Mouse (Mus musculus): Measurements from ENCODE around the gene Gng12.
A peak's percentile ranks its signal among the peaks of the same experiment; 100 is the strongest.
"Not testable (repeated sequence)": the region's sequence is repeated elsewhere in the genome, so short reads cannot be mapped to it uniquely, and the experiment has no call there.

Gene Gng12

DNA sequence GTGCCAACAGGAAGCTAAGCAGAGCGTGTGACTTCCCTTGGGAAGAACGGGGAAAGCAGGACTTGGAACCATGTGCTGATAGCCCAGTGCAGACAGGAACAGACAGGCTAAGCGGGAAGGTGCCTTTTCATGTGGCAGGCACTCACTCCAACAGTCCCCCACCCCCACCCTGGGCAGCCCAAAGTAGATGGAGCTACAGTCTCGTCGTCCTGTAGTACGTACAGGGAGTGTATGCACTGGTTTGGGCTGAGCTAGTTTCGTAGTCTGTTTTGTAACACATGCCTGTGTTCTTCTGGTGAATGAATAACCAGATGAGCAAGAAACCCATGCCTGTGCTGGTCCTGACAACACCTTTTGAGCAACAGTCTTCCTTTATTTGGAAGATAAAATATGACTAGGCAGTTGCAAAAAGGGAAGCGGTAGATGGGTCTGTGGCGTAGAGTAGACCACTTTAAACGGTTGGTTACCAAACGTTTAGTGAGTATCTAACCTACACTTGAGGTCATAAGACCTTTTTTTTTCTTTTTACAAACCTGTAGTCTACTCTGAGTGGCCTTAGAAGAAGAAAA is 57.8 kb downstream of the Gng12 start:
- DNase-seq (ENCODE audit: low read depth, low spot score): no peak

DNA sequence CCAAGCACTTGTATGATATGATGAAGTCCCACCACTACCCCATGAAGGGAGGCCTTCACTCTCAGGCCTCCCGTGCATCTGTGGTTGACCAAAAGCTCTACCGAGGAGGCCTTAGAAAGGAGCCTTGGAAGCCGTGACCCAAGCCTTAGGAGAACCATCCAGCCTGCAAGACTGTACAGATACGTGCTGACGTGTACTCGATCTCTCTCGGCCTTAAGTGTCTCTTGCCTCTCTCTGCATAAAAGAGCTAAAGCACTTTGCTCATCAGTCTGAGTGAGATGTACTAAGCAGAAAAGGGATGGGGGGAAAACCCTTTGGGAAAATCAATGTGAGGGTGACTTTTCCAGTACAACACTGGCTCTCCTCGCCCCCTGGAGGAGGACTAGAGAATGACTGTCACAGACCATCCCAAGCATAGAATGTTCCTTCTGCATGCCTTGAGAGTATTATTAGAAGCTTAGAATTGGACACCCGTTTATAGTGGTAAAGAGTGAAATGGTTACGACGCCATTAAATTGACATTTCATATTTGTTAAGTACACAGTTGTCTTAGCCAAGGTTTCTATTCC is 59.0 kb downstream of the Gng12 start:
- no peak for DNase-seq (ENCODE audit: low read depth, low spot score)

- DNase-seq (ENCODE audit: low read depth, low spot score): no peak
Observed at GRCm38 (mm10) chr6:66958466-66959235, 62.5 kb downstream of the Gng12 start.

DNA sequence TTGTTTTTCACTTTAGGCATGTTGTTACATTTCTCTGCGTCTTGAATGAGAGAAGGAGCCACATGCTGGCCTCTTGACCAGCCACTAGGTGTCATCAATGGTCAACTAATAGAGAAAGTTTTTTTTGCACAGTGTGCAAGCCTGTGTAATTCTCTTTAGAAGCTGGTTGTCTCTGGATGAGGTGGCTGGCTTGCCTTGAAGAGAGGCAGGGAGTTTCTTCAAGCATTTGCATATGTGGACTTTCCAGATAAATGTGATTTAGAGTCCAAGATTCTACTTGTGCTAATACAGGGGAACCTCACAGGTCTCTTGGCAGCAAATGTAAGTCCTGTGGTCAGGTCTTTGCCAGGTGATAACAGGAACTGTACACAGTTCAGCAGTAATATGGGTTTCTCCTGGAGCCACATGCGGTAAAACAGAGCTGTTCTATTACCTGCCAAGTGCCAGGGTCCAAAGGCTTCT is 66.4 kb downstream of the Gng12 start:
- DNase-seq (ENCODE audit: low read depth, low spot score): peak; percentile 41

DNA sequence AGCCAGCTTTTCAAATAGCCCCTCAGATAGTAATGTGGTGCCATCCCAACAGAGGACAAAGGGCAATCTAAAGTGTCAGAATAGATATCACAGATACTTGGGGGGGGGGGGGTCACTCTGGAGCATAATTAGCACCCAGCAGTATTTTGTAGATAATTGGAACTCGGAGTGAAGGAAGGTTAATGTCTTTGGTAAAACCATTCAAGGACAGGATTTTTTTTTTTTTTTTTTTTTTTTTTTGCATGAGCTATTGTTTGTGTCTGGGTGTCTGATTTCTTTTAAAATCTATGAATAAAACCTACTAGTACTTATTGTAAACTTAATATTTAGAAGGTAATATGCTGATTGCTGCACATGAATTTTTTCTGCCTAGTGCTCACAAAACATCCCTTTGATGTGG is 66.9 kb downstream of the Gng12 start:
- DNase-seq (ENCODE audit: low read depth, low spot score): no peak

DNA sequence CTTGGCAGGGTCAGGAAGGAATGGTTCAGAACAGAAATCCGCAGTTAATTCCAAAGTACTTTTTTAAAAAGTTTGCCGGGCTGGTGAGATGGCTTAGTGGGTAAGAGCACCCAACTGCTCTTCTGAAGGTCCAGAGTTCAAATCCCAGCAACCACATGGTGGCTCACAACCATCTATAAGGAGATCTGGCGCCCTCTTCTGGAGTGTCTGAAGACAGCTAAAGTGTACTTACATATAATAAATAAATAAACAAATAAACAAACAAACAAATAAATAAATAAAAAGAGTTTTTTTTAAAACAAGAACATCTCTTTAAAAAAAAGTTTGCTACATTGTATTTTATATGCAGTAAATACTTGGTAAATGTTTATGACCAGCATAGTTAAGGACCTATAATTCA is 67.5 kb downstream of the Gng12 start:
- not testable (repeated sequence) for DNase-seq (ENCODE audit: low read depth, low spot score)

- no peak for DNase-seq (ENCODE audit: low read depth, low spot score)
Observed at GRCm38 (mm10) chr6:66964222-66964621, 68.0 kb downstream of the Gng12 start.

GRCm38 (mm10) chr6:66965203-66965602 is 69.0 kb downstream of the Gng12 start:
- DNase-seq (ENCODE audit: low read depth, low spot score): no peak

DNA sequence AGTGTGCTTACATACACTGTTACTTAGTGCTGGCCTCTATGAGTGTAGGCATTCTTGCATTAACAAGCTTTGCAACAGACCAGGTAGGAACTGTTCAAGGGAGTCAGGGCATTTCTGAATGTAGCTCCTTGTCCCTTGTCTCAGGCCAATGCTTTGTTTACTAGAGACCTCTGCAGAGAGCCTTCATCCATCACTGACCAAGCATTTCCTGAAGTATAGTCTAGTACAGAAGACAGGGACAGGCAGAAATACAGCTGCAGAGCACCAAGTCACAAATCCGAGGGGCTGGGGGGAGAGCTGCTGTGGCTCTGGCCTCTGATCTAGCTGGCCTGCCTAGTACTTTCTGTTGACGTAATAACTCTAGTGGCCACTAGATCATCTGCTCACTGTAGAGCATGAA is 71.6 kb downstream of the Gng12 start:
- DNase-seq (ENCODE audit: low read depth, low spot score): no peak

- no peak for DNase-seq (ENCODE audit: low read depth, low spot score)
Observed at GRCm38 (mm10) chr6:66969446-66969845, 73.2 kb downstream of the Gng12 start.

- DNase-seq (ENCODE audit: low read depth, low spot score): no peak
Observed at GRCm38 (mm10) chr6:66972300-66972699, 76.1 kb downstream of the Gng12 start.

GRCm38 (mm10) chr6:66973180-66973579 is 77.0 kb downstream of the Gng12 start:
- no peak for DNase-seq (ENCODE audit: low read depth, low spot score)

DNA sequence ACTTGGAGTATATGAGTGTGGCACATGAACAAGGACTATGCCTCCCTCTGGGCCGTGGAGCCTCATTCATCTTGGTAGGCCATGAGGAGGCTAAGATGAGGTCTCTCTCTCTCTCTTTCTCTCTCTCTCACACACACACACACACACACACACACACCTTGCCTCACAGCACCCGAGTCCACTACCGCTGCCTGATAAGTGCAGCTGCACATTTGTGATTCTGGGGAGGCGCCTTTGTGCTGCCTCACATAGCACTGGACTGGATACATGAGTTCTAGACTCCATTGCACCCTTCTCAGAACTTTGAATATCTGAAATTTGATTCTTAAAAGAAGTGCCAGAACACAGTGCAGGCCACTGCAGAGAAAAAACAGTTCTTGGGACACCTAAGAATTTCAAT is 79.3 kb downstream of the Gng12 start:
- DNase-seq (ENCODE audit: low read depth, low spot score): no peak

DNA sequence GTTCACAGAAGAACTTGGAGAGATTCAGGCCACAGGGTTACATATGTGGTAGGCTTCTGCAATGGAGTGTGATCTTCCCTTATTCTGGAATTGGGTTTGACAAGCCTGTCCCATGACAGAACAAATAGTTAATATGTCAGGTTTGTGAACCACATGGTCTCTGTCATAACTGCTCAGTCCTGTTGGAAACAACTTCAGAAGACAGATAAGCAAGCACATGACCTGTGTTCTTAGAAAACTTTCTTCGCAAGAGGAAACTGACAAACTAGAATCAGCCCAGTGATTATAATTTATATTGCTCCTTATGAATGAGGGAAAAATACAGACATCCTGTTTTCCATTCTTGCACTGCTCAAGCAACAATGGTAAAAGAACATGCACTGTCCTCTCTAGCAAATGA is 83.0 kb downstream of the Gng12 start:
- DNase-seq (ENCODE audit: low read depth, low spot score): no peak

DNA sequence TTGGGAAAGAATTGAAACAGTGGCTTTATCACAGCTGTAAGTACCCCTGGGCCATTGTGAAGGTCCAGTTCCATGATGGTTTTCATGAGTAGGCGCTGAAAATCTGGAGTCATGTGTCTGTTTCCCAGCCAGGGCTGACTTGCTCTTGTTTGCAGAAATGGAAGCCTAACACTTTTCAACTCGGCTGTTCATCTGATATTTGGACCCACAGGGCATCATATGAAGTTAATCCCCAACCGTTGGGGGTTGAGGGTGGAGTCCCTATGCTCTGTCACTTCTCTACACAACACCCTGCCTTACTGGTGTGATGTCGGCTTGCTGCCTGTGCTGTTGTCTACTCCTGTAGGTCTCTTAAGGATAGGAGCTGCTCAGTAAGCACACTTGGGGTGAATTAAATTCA is 83.8 kb downstream of the Gng12 start:
- DNase-seq (ENCODE audit: low read depth, low spot score): no peak

GRCm38 (mm10) chr6:66981366-66981765 is 85.2 kb downstream of the Gng12 start:
- no peak for DNase-seq (ENCODE audit: low read depth, low spot score)

GRCm38 (mm10) chr6:66981864-66982263 is 85.7 kb downstream of the Gng12 start:
- DNase-seq (ENCODE audit: low read depth, low spot score): no peak

- DNase-seq (ENCODE audit: low read depth, low spot score): no peak
Observed at GRCm38 (mm10) chr6:66984079-66984478, 87.9 kb downstream of the Gng12 start.

DNA sequence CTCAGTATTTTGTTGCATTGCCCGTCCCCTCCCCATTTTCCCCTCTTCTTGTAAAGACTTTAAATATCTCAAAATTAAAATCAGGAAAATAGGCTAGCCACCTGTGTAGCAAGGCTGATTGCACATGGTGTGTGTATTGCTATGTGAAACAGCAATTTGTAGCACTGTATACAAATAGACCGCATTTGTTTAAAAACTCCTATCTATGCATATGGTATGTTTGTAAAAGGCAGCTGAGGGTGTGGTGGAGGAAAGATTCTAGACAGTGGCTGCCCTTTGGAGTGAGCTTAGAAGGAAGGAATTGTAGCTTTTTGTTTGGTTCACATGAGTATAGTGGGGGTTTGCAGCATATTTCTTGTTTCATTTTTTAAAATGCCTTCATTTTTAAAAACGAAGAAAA is 88.5 kb downstream of the Gng12 start:
- DNase-seq (ENCODE audit: low read depth, low spot score): no peak

- no peak for DNase-seq (ENCODE audit: low read depth, low spot score)
Observed at GRCm38 (mm10) chr6:66985500-66985899, 89.3 kb downstream of the Gng12 start.

GRCm38 (mm10) chr6:66986063-66986462 is 89.9 kb downstream of the Gng12 start:
- DNase-seq (ENCODE audit: low read depth, low spot score): no peak

GRCm38 (mm10) chr6:66987643-66988042 is 91.4 kb downstream of the Gng12 start:
- peak; percentile 49 for DNase-seq (ENCODE audit: low read depth, low spot score)

DNA sequence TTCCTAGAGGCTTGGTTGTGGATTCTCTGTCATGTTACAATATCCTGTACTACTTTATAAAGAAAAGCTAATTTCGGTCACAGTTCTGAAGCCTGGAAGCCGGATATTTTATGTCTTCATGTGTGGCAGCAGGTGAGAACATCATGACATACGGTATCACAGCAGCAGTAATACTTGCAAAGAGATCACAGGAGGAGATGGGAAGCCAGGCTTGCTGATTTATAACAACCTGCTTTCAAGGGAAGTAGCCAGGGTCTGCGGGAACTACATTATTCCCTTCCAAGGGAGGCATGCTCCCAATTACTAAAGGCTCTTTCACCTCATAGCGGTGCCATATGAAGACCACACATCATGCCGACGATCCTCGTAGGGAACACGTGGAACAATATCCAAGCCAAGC is 92.2 kb downstream of the Gng12 start:
- no peak for DNase-seq (ENCODE audit: low read depth, low spot score)

Data from c-Kit-negative CD71-positive TER-119-positive erythroid progenitor cells, embryonic 14.5 days (primary cell).